Comparison of ENCODE assay signal across 7 mouse cellular contexts in the genomic region with DNA sequence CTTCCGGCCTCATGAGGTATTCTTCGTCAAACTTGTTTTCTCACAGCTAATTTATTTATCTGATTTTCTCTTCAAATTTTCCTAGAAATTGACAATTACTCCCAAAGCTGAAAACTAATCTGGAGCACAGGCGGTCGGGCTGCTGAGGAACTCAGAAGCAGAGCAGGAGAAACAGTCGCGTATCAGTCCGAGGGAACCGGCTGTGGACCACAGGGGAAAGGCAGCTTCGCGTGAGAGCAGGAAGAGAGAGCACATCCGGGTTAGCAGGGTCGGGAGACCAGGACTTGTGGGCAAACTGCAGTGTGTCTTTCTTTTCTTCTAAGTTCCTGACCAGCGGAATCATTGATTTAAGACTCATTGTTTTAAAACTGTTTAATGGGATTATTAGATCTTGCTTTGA. TPM values are rescaled to one million over a fixed set of nuclear protein-coding genes. Genes with fewer than 3 reads are reported as not detected.
DNase-seq lines count a peak whose midpoint lies in the region; ATAC-seq and TF ChIP-seq lines count a peak whose summit lies in the region.

No protein-coding gene starts in this region.

- no peaks in the 10 kb centered on the region for H3K27me3 ChIP-seq in stomach, embryonic 15.5 days (replicated peaks)
- H3K27me3 ChIP-seq in stomach, postnatal 0 days (ENCODE audit: control insufficient read depth, insufficient read depth, low read length) = no peaks in the 10 kb centered on the region
- no peaks in the 10 kb centered on the region for H3K27me3 ChIP-seq in embryonic facial prominence, embryonic 15.5 days
- H3K27me3 ChIP-seq in kidney, embryonic 14.5 days (ENCODE audit: control insufficient read depth, insufficient read depth, low read length) = no peaks in the 10 kb centered on the region

- no peak overlapping the region for H3K27ac ChIP-seq in stomach, embryonic 15.5 days
- no peak overlapping the region for H3K27ac ChIP-seq in stomach, postnatal 0 days (replicated peaks)
- no peak overlapping the region for H3K27ac ChIP-seq in embryonic facial prominence, embryonic 15.5 days (replicated peaks)
- H3K27ac ChIP-seq in kidney, embryonic 14.5 days (ENCODE audit: low read depth, low read length) = 0 out of 2 replicates have a peak overlapping the region, but pooled peaks have one; percentile 11

- peaks cover 5% of the 10 kb centered on the region; the same call in 1 of the 2 replicates for H3K4me1 ChIP-seq in stomach, embryonic 15.5 days
- no peaks in the 10 kb centered on the region for H3K4me1 ChIP-seq in stomach, postnatal 0 days (replicated peaks; ENCODE audit: control insufficient read depth, insufficient read depth)
- peaks cover 11% of the 10 kb centered on the region for H3K4me1 ChIP-seq in embryonic facial prominence, embryonic 15.5 days
- H3K4me1 ChIP-seq in kidney, embryonic 14.5 days (ENCODE audit: control insufficient read depth, insufficient read depth, low read length) = peaks cover 5% of the 10 kb centered on the region

- no peaks in the 10 kb centered on the region for H3K36me3 ChIP-seq in stomach, embryonic 15.5 days
- no peaks in the 10 kb centered on the region for H3K36me3 ChIP-seq in stomach, postnatal 0 days (ENCODE audit: control insufficient read depth, insufficient read depth, low read length)
- no peaks in the 10 kb centered on the region for H3K36me3 ChIP-seq in embryonic facial prominence, embryonic 15.5 days
- H3K36me3 ChIP-seq in kidney, embryonic 14.5 days (ENCODE audit: control insufficient read depth, insufficient read depth, low read length) = no peaks in the 10 kb centered on the region

- H3K4me2 ChIP-seq in stomach, embryonic 15.5 days = peak overlapping the region; percentile 21; the same call in 1 of the 2 replicates
- H3K4me2 ChIP-seq in stomach, postnatal 0 days (replicated peaks; ENCODE audit: low read depth) = no peak overlapping the region; the same call in 1 of the 2 replicates
- H3K4me2 ChIP-seq in embryonic facial prominence, embryonic 15.5 days (replicated peaks) = peak overlapping the region; percentile 22; the same call in 1 of the 2 replicates
- H3K4me2 ChIP-seq in kidney, embryonic 14.5 days (replicated peaks; ENCODE audit: low read depth, low read length) = peak overlapping the region; percentile 12; the same call in 1 of the 2 replicates

- no peak overlapping the region for H3K9ac ChIP-seq in stomach, embryonic 15.5 days
- H3K9ac ChIP-seq in stomach, postnatal 0 days (ENCODE audit: low read length) = no peak overlapping the region
- no peak overlapping the region for H3K9ac ChIP-seq in embryonic facial prominence, embryonic 15.5 days
- no peak overlapping the region for H3K9ac ChIP-seq in kidney, embryonic 14.5 days (ENCODE audit: low read depth, low read length)

- no peak for TF ChIP-seq EP300 in stomach, postnatal 0 days (optimal IDR thresholded peaks at IDR 0.05)

- H3K4me3 ChIP-seq in stomach, embryonic 15.5 days (replicated peaks) = no peak overlapping the region
- H3K4me3 ChIP-seq in stomach, postnatal 0 days (ENCODE audit: low read depth, low read length) = no peak overlapping the region
- H3K4me3 ChIP-seq in embryonic facial prominence, embryonic 15.5 days (replicated peaks) = no peak overlapping the region
- H3K4me3 ChIP-seq in kidney, embryonic 14.5 days (ENCODE audit: low read length) = no peak overlapping the region

- H3K9me3 ChIP-seq in stomach, embryonic 15.5 days = no peaks in the 10 kb centered on the region
- no peaks in the 10 kb centered on the region for H3K9me3 ChIP-seq in stomach, postnatal 0 days (ENCODE audit: control insufficient read depth, low read length)
- H3K9me3 ChIP-seq in embryonic facial prominence, embryonic 15.5 days (replicated peaks) = no peaks in the 10 kb centered on the region
- no peaks in the 10 kb centered on the region for H3K9me3 ChIP-seq in kidney, embryonic 14.5 days (ENCODE audit: control insufficient read depth, low read length)

- DNase-seq in stomach, postnatal 0 days (ENCODE audit: low spot score) = no peak
- DNase-seq in lung, postnatal 4 days = peak; percentile 45 to 55
- DNase-seq in left cerebral cortex, adult 18-20 months (ENCODE audit: low spot score in 2 of 2) = no peak

- TF ChIP-seq CTCF in stomach, postnatal 0 days (IDR thresholded peaks at IDR 0.05; ENCODE audit: low read depth) = no peak

- ATAC-seq in stomach, embryonic 15.5 days (ENCODE audit: insufficient read depth, low FRiP score, low read depth) = no peak
- no peak for ATAC-seq in stomach, postnatal 0 days (ENCODE audit: low FRiP score, low TSS enrichment)
- ATAC-seq in embryonic facial prominence, embryonic 15.5 days (ENCODE audit: insufficient number of reproducible peaks, low FRiP score, low TSS enrichment, low read depth) = no peak
- ATAC-seq in kidney, embryonic 14.5 days (ENCODE audit: low FRiP score, low TSS enrichment) = no peak
- ATAC-seq in inflammation-experienced regulatory T-cells, adult 6 months = no peak

- 41% methylated on average over 13 of the region's 13 CpGs for WGBS in stomach, embryonic 15.5 days
- WGBS in stomach, postnatal 0 days = 46% methylated on average over 13 of the region's 13 CpGs
- WGBS in embryonic facial prominence, embryonic 15.5 days = 37% methylated on average over 13 of the region's 13 CpGs
- 31% methylated on average over 13 of the region's 13 CpGs for WGBS in kidney, embryonic 14.5 days

RNA-seq across cellular contexts. Expression of gene Dact1, which starts 32.7 kb away (rescaled TPM):
- polyA plus RNA-seq in stomach, embryonic 15.5 days (2015; fragmentation: Nextera tagmentation; extraction: Ambion mirVana) = 17.1 and 21.4 TPM in 2 replicates
- 5.1 and 5.9 TPM in 2 replicates for polyA plus RNA-seq in stomach, postnatal 0 days (2015; fragmentation: Nextera tagmentation; extraction: Ambion mirVana)
- polyA plus RNA-seq in embryonic facial prominence, embryonic 15.5 days (2015; fragmentation: Nextera tagmentation; extraction: Ambion mirVana) = 18.4 and 19.9 TPM in 2 replicates
- 18.9 and 19.9 TPM in 2 replicates for polyA plus RNA-seq in kidney, embryonic 14.5 days (2014; fragmentation: Nextera tagmentation; extraction: Ambion mirVana)
- polyA plus RNA-seq in inflammation-experienced regulatory T-cells, adult 6 months (2017; shearing (Covaris generic)) = not detected
- total RNA-seq in left cerebral cortex, adult 18-20 months (2021) = 10 to 100 TPM in 1 of 2 experiments, 1 to 10 TPM in 1; 9.4 to 10.6 TPM

Comparison
In these comparisons a context has a peak if more than half of its experiments do, and no peak if none do; other contexts are left out.
1. DNase-seq: peak in lung, postnatal 4 days (2 of 2); none in stomach, postnatal 0 days (single experiment) and left cerebral cortex, adult 18-20 months (0 of 2).